In the genomic region with DNA sequence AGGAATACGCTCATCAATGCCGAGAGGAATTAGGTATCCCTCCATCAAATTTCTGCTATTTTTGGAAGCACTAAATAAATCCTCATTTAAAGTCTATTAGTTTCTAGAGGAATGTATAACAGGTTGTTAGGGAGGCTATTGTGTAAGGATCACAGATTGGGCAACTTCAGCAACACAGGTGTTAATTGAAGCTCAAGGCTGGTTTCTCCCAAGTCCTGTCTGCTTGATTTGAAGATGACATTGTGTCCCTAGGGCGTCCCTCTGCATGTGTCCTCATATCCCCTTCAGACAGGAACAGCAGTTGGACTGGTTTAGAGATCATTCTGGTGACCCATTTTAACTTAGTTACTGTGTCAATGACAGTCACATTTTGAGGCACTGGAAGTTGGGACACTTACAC, we compare ENCODE assay signal across 34 mouse cellular contexts.
"Had no signal": no experiment of that assay in that cellular context is flagged by ENCODE, and none has a peak within 500 bp of the region (broad histone marks: within the 10 kb centered on the region; RNA-seq: fewer than 3 reads in every experiment).

No protein-coding gene starts in this region.

- DNase-seq: heart, postnatal 10 days; heart, postnatal 14 days; heart, postnatal 36 days; heart, postnatal 4 days; kidney, adult 11 months; kidney, adult 18-20 months; kidney, adult 2 months; kidney, adult 8-10 months; kidney, adult 9 months; kidney, postnatal 10 days; kidney, postnatal 14 days; kidney, postnatal 25 days; kidney, postnatal 36 days; kidney, postnatal 4 days; layer of hippocampus, adult 9-11 months; layer of hippocampus, postnatal 36 days had no signal

- ATAC-seq: hindbrain, embryonic 16.5 days; hindbrain, postnatal 0 days; inflammation-experienced regulatory T-cells, adult 6 months; intestine, embryonic 15.5 days; intestine, embryonic 16.5 days; intestine, postnatal 0 days had no signal

- H3K4me3 ChIP-seq: heart, embryonic 12.5 days; heart, embryonic 13.5 days; heart, embryonic 15.5 days; hindbrain, embryonic 10.5 days; hindbrain, embryonic 12.5 days; hindbrain, embryonic 13.5 days; hindbrain, embryonic 15.5 days; intestine, embryonic 15.5 days; kidney, embryonic 15.5 days; layer of hippocampus, adult 2 months; left cerebral cortex, adult 2 months had no signal

- H3K4me1 ChIP-seq: heart, embryonic 12.5 days; heart, embryonic 13.5 days; heart, embryonic 15.5 days; hindbrain, embryonic 10.5 days; hindbrain, embryonic 12.5 days; hindbrain, embryonic 13.5 days; hindbrain, embryonic 15.5 days; intestine, embryonic 15.5 days; kidney, embryonic 15.5 days had no signal

- H3K27me3 ChIP-seq: heart, embryonic 12.5 days; heart, embryonic 13.5 days; heart, embryonic 15.5 days; hindbrain, embryonic 12.5 days; hindbrain, embryonic 13.5 days; hindbrain, embryonic 15.5 days; intestine, embryonic 15.5 days; kidney, embryonic 15.5 days had no signal

- H3K36me3 ChIP-seq: heart, embryonic 12.5 days; heart, embryonic 13.5 days; heart, embryonic 15.5 days; hindbrain, embryonic 10.5 days; hindbrain, embryonic 12.5 days; hindbrain, embryonic 13.5 days; hindbrain, embryonic 15.5 days; intestine, embryonic 15.5 days; kidney, embryonic 15.5 days had no signal

- H3K9me3 ChIP-seq: heart, embryonic 12.5 days; heart, embryonic 13.5 days; heart, embryonic 15.5 days; hindbrain, embryonic 10.5 days; hindbrain, embryonic 12.5 days; hindbrain, embryonic 13.5 days; hindbrain, embryonic 15.5 days; intestine, embryonic 15.5 days; kidney, embryonic 15.5 days had no signal

- H3K4me2 ChIP-seq: heart, embryonic 12.5 days; heart, embryonic 13.5 days; heart, embryonic 15.5 days; hindbrain, embryonic 12.5 days; hindbrain, embryonic 13.5 days; hindbrain, embryonic 14.5 days; hindbrain, embryonic 15.5 days; intestine, embryonic 15.5 days; kidney, embryonic 15.5 days had no signal

- H3K9ac ChIP-seq: heart, embryonic 12.5 days; heart, embryonic 13.5 days; heart, embryonic 15.5 days; hindbrain, embryonic 12.5 days; hindbrain, embryonic 13.5 days; hindbrain, embryonic 14.5 days; hindbrain, embryonic 15.5 days; intestine, embryonic 15.5 days; kidney, embryonic 15.5 days had no signal

- H3K27ac ChIP-seq: heart, embryonic 13.5 days; heart, embryonic 15.5 days; hindbrain, embryonic 10.5 days; hindbrain, embryonic 12.5 days; hindbrain, embryonic 13.5 days; hindbrain, embryonic 14.5 days; hindbrain, embryonic 15.5 days; hindbrain, postnatal 0 days; intestine, embryonic 15.5 days; kidney, embryonic 15.5 days; kidney, postnatal 0 days; layer of hippocampus, adult 2 months; left cerebral cortex, adult 2 months had no signal
